Mouse (Mus musculus) CD8-positive naive resting alpha-beta T cell, adult 2 months (primary cell): ENCODE data around the gene Cks1b.
A peak's percentile ranks its signal among the peaks of the same experiment; 100 is the strongest.

Source experiments
- DNase-seq, 2 experiments: peaks; one replicate each; pipeline ENCODE4 v3.0.0; 2022; ENCODE audit warnings: low read depth in 2 of 2, low spot score in 2 of 2

Gene Cks1b

DNA sequence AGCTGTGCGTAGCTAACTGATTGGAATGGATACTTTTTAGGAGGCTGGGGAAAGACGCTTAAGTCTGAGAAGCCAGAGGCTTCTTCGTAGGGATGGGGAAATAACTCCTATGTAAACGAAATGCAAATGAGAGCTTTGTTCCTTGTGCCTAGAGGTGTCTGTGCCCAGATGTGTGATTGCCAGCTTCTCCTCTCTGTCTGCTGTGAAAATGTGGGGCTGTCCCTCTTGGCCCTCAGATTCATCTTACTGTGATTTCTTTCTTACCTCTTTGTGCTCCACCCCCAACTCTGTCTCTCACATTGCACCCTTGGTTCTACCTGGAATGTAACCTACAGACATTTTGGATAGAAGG, 21.6 kb downstream of the Cks1b start:
- DNase-seq, result no peak

DNA sequence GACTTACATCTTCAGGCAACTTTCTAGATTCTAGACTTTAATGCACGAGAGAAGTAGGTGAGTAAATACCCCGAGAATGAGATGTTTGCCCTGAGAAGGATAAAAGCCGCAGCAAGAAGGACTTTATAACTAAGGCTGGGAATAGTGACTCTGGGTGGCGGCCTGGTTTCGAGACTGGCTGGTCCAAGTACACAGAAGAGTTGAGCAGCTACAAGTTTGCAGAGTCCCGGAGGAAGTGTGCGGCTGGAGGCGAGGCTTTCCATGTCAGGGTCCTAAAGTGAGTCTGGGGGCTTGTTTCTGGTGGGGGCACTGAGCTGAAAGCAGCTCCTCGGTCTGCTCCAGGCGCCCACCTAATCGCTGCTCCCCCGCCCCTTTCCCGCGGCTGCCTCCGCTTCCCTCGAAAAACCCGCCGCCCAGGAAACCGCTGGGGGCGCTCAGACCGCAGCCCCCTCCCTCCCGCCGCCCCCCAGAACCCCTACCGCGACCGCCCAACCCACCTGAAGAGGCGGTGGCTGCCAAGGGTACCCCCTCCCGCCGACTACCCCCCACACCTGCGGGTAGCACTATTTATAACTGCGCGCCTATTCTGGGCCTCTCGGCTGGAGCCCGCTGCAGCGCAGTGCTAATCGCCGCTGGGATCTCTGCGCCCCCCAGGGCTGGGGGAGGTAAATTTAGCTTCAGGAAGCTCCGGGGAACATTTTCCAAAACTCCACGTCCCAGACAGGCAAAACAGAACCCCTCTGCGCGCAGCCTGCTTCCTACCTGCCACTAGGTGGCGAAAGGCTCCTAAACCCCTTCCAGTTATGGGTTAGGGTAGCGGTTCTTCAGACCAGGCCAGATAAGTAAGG, 22.2 kb downstream of the Cks1b start:
- DNase-seq, result peak in 1 of 2 experiments; percentile 51

DNA sequence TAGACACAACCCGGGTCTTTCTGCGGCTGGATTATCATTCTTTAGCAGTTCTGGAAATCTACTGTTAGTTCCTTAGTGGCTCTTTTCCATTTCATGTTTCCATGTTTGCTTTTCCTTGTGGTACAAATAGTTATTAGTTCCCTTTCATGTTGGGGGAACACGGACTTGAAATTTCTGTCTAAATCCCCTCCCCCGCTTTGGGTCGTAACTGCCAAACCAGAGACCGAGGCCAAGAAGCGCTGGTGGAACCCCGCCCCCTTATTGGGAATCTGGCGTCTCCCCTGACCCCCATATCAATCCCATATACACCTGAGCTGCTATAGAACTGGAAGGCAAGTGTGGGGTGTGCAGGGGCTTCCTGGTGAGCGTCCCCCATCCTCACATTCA, 22.8 kb downstream of the Cks1b start:
- no peak for DNase-seq

DNA sequence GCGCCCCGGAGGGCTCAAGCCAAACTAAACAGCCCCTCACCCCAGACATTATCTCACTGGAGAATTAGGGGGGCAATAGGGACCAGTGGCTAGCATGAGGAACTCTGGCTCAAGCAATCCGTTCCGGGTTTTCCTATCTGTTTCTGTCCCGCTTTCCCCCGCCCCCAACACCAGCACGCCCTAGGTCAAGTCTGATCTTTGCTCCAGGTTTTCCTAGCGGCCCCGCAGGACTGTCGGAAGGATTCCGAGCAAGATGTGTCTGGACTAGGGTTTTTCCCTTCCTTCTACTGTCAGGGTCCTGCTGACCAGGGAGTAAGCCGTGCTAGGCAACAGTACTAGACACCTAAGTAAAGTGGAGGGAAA, 23.3 kb downstream of the Cks1b start:
- DNase-seq, result no peak

DNA sequence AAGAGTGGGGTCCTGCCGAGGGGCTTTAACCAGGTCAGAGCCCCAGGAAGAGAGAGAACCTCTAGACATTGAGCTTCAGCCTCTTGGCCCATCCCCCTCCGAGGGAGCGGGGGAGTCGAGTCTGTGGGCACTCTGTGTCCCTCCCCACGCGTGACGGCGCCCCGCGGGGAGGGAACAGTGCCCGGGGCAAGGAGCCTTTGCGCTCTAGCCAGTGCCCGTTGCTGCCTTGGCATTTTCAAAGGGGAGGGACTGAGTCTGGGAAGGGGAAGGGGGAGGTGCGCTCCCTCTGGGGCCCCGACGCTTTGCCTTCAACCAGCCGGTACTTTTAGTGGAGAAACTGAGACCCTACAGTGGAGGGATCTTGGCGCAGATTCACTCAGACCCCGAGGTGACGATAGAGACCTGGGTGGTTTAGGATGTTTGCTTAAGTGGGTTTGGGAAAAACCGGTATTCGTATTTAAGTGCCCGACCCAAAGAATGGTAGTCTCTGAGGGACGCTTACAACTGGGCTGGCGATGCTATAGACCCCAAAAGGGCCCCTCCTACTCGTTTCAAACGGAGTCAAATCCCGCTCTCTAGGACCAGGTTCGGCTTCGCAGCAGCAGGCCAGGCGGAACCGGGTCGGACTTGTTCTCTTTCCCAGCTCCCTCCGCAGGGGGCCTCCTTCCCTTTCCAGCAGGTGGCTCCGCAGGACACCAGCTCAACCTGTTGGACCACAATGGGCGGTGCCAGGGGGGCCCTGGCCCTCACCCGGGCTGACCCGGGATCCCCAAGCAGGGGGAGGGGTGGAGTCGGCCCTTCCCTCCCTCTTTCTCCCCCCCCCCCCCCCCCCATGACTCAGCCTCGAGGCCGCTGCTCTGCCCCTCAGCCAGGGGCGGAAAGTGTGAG, 23.9 kb downstream of the Cks1b start, which contains the start of gene Zbtb7b:
Gene Zbtb7b (minus strand): TSS at position 771 of the 888 bp plus-strand sequence.
- no peak for DNase-seq

DNA sequence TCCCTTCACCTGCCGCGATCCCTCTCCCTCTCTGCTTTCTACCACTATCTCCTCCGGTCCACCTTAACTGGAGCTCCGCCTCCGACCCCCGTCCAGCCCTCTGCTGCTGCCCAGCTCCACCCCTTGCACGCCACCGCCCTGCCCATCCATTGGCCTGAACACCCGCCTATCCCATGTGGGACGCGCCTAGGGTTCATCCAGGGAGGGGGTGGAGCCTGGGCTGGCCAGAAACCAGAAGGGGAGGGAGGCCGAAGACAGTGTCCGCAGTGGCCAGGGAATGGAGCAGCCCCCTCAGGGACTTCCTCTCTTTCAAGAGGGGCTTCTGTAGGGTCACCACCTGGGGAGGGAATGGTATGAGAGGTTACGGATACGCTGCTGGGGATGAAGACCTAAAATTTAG, 24.6 kb downstream of the Cks1b start:
- DNase-seq, result no peak

DNA sequence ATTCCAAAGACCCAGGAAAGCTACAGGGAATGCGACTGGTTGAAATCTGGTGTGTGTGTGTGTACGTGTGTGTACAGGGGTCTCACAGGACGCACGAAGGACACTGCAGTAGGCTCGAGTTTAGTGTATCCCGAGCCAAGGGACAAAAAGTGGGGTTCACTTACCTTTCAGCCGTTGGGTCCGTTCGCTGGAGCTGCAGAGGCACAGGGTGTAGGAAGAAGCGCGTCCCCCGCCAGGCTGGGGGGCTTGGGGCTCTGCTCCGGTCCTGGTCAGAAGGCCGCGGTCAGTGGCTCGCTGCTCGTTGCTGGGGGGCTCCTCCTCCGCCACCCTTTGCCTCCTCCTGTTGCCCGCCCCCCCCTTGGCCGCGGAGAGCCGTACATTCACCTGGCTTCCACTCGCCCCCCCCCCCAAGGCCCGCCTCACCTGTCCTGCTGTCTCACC, 25.3 kb downstream of the Cks1b start:
- DNase-seq, result no peak

DNA sequence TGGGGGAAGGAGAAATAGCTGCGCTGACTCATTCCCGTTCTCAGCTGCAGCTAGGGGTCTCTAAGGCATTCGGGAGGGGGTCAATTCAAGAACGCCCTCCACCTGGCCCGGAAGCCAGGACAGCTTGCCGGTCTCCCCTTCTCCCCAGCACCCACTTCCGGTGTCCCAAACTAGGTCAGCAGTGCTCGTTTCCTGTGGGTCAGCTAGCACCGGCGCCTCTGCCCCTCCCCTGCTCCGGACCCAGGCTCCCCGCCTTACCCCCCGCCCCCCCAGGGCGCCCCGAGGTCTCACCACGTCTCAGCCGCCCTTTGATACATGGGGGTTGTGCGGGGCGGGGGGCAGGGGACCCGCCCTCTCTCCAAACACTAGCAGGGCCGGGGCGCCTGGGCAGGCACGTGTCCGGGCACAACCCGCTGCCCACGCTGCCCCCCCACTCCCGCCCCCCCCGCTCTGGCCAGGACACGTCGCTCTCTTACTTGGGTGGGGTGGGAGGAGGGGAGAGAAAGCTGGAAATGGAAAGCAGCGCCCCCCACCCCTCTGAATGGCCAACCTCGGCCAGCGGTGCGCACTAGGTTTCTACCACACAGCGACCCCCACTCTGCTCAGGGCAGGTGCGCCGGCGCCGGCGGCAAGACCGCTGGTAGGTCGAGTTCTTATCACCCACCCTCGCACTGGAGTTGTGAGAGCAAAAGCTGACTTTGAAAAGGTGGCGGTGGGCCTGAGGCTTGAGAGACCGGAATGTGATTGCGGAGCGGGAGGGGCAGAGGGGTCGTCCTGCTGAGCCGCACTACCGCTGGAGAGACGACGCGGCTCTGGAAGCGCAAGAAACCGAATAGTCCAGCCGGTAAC, 26.3 kb downstream of the Cks1b start:
- DNase-seq, result no peak

DNA sequence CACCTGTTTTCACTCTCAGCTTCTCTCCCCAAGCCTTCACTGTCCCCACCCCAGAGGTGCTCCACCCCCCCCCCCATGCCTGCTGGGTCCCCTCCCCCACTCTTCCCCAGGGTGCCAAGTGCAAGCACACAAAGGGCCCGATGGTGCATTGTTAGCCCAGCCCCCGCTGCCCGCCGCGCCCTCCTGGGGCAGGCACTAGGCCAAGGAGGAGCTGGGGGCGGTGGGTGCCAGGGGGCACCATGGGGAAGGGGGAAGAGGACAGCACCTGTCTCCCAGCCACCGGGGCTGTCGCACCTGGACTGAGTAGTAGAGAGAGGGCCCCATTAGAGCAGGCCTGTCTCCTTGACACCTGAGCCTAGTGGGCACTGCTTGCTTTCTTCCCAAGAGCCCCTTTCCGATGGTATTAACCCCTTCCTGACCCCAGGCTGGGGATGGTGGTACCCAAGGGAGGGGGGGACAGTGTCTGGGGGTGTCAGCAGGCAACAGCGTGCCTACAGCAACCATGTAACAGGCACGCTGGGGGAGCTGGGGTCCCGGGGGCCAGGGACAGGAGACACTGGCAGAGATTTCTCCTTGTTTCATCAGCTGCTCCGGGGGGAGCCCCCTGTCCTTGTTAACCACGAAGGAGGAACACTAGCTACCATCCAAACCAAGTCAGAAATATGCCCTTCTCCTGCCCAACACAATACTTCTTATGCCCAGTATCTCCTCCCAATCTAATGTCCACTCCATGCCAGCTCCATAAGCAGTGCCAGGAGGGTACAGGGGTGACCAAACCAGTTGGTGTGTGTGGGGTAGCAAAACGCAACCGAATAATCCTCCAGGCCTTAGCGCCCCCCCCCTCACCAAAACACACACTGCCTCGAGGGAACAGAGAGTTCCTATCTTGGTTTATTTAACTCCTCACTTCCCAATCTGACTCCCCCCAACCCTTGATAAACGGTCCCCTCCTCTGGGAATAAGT, 27.2 kb downstream of the Cks1b start:
- no peak for DNase-seq

DNA sequence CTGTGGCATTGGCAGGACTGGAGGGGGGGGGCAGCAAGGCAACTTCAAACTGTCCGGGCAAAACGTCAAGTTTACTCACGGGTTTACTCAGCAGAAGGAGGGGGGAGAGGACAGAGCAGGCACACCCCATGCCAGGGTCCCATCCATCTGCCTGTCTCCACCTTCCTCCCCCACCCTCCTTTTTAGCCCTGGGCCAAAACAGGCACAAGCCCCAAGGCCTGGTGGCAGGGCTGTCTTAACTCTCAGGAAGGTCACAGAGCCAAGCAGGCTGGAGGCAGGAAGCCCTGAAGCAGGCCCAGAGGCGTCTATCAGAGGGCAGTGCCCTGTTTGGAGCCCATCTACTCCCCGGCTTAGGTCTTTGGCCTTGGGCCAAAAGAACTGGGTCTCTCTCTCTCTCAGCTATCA, 28.1 kb downstream of the Cks1b start:
- no peak for DNase-seq

DNA sequence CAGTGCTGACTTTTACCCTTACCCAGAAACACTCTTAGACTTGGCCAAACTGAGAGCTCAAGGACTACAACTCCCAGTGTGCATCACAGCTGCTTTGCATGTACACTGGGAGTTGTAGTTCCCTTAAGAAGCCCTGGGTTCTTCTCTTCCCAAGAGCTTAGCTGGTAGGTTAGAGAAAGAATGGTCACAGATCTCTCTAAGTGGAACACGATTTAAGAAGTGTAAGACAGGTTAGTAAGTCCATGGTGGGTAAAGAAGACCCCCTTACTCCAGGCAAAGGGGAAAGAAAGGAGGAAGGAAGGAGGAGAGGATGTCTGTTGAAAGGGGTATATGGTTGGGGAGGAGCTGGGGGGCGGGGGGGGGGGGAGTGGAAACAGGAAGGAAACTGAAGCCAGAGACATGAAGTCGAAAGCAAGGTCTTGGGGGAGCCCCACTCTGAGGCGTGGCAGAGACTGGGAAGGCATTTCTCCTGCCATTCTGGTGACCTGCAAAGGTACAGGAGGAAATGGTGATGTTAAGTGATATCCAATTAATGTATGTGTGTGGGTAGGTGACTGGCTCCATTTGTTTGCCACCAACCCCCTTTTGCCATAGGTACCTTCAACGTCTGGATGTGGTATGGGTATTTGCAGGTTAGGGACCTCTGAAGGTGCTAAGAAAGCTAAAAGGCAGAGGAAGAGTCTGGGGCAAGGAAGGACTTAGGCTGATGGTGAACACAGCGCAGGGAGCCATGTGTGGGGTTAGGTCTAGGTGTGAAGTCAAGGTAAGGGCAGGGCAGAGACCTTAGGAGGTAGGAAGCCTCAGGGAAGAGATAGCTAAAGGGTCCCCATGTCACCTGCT, 29.1 kb downstream of the Cks1b start:
- DNase-seq, result no peak

DNA sequence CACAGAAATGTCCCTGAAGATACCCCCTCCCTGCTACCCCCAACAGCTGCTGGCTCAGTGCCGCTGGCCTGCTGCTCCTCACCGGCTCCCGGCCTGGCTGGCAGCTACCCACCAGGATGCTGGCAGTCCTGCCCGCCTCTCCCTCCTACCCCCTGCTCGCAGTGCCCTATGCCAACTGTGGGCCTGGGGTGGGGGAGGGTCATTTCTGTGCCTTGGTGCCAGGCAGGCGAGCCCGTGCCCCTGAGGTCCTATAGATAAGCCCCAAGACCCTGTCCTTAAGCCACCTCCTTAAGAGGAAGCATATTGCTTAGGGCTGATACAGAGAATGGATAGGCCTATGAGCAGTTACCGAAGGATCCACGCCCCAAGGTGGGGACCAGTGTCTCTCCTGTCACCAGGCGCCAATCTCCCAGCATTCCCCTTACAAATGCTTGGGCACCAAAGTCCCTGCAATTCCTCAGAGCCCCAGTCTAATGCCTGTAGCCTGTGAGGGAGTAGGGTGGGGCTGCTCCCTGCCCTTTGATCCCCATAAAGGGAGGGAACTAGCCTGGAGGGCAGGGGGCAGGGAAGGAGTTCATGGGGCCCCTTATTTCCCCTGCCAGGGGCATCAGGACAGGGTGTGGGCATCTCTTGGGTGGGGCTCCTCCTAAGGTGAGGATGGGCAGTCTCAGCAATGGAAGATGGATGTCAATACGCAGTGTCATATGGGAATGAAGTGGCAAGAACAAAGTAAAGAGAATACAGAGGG, 29.9 kb downstream of the Cks1b start:
- no peak for DNase-seq

DNA sequence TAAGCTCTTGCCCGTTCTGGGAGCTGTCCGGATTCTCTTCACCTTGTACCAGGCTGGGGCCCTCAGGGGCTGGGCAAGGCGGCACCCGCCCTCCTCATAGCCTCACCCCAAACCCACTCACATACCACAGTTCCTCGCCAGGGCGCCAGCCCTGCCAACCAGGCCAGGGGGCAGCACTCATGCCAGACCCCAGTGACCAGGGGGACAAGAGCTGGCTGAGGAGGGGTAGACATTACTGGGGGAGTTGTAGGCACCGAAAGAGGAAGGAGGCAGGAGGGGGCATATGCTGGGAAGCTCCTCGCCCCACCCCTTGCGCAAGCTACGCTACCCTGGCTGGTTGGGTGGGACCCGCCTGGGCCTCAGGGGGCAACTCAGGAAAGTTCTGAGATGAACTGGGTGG, 30.6 kb downstream of the Cks1b start:
- DNase-seq, result no peak

DNA sequence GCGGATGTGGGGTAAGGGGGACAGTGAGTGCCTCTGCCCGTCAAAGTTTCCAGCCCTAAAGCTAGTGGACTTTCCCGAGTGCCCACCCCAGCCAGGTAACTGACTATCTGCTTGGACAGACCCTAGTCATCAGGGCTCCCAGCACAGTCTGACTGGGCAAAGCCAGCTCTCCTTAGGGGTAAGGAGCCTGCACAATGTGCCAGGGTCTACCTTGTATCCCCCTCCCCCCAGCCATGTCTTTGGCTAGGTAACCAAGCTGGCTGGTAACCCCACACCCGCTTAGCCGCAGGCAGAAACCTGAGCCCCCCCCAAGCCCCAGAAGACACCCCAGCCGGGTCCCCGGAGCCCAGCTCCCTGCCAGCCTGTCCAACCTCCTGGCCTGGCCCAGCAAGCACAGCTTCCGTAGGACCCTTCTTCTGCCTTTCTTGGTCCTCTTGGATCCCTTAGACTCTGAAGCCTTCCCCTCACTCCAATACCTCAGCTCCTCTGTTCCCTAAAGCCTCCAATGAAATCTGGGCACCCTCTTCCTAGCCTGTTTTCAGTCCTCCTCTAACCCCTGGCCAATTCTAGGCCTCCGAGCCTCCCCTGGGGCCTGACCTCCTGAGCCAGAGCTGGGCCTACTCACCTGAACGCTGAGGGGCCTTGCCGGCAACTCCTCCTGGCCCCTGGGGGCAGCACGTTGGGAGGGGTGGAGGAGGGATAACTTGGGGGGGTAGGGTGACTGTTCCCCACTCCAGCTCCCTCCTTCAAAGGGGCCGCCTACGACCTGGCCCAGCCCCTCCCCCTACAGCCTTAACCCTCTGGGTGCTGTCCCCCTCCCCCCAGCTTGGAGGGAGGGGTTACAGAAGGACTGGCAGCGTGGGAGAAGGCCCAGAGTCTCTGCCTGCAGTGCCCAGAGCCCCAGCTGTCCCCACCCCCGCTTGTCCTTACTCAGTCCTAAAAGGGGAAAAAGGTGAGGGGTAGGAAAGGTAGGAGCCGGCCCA, 31.5 kb downstream of the Cks1b start:
- DNase-seq, result no peak

DNA sequence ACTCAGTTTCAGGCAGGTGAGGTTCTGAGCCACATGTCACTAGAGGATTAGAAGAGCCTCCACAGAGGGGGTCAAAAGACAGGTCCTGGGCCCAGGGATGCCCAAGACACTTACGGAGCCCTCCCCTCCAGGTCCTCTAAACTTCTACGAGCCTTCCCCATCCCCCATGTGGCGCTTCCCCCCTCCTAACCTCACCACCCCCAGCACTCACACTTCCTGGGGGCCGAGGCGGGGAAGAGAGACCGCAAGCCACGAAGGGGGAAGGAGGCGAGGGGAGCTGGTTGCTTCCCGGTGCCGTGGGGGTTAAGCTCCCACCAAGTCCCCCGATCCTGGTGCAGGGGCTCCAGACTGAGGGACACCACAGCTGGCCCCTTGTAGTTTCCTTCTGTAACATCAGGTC, 32.7 kb downstream of the Cks1b start:
- DNase-seq, result no peak

DNA sequence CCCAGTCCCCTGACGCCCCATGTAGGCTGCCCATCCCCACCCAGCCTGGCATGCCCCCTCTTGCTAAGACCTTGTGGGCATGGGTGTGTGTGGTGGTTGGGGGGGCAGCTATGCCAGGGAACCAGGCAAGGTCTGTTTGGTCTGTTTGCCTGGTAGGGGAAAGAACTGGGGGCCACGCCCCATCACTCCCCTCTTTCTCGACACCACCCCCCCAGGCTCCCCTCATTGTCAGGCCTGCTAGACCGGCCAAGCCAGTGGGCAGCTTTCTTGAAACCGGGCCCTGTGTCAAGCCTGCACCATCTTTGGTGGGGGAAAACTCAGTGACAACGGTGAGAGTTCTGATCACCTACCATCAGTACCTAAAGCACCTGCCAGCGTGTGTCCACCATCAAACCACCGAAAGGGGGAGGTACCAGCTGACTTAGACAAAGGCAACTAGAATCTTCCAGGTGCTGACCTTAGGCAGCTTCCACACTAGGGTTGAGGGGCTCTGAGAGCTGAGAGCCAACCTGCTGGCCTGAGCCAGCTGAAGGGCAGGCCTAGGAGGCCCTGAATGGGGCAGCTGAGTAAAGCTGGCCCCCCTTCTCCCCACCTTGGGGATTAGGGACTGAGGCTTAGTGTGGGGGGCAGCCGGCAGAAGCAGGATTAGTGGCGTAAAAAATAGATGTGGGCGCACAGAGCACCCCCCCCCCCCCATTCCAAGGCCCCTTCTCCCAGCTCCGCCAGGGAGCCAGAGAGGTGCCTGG, 33.7 kb downstream of the Cks1b start:
- DNase-seq, result no peak
